In the genomic region with DNA sequence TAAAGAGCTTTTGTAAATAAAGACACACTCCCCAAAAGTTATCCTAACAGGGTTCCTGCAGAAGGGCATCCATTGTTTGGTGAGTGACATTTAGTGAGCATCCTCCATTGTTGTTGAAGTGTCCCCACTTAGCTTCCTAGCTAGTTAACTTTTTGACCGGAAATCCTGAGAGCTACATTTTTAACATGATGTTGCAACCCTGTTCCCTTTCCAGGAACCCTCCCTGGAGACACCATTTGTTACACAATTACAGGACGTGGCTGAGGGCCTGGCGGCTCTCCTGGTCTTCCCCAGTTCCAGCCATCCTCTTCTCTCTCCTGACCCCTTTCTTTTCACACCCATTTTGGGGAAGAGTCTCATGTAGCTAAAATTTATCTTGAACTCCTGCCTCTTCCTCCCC, we compare ENCODE assay signal across 8 mouse cellular contexts. TPM values are rescaled to one million over a fixed set of nuclear protein-coding genes. Genes with fewer than 3 reads are reported as not detected.
DNase-seq lines count a peak whose midpoint lies in the region; ATAC-seq lines count a peak whose summit lies in the region.

No protein-coding gene starts in this region.

- H3K9me3 ChIP-seq in heart, embryonic 13.5 days = no peaks in the 10 kb centered on the region
- H3K9me3 ChIP-seq in liver, embryonic 15.5 days (replicated peaks) = no peaks in the 10 kb centered on the region

- H3K27ac ChIP-seq in heart, embryonic 13.5 days (replicated peaks) = no peak overlapping the region
- H3K27ac ChIP-seq in liver, embryonic 15.5 days (replicated peaks) = peak overlapping the region; percentile 84

- peak overlapping the region; percentile 89; the same call in 1 of the 2 replicates for H3K4me2 ChIP-seq in heart, embryonic 13.5 days
- peak overlapping the region; percentile 84 for H3K4me2 ChIP-seq in liver, embryonic 15.5 days

- H3K4me3 ChIP-seq in heart, embryonic 13.5 days = no peak overlapping the region
- H3K4me3 ChIP-seq in liver, embryonic 15.5 days (replicated peaks) = 0 out of 2 replicates have a peak overlapping the region, but pooled peaks have one; percentile 79

- H3K36me3 ChIP-seq in heart, embryonic 13.5 days = peaks cover 5% of the 10 kb centered on the region; the same call in 1 of the 2 replicates
- H3K36me3 ChIP-seq in liver, embryonic 15.5 days (replicated peaks) = 0 out of 2 replicates have a peak, but pooled peaks cover 3% of the 10 kb centered on the region

- 46% methylated on average over 3 of the region's 3 CpGs for WGBS in heart, embryonic 13.5 days
- 29% methylated on average over 3 of the region's 3 CpGs for WGBS in liver, embryonic 15.5 days (ENCODE audit: insufficient replicate concordance)

- DNase-seq in adrenal gland, adult (ENCODE audit: inconsistent age in 2 of 2, low spot score in 1 of 2) = peak; percentile 40 to 80
- no peak for DNase-seq in adrenal gland, postnatal 4 days (ENCODE audit: low spot score in 2 of 2)
- peak; percentile 88 for DNase-seq in NIH3T3 (ENCODE audit: low read depth)
- no peak for DNase-seq in right cerebral cortex, postnatal 36 days (ENCODE audit: low spot score in 2 of 2)
- no peak for DNase-seq in right cerebral cortex, postnatal 25 days
- DNase-seq in right cerebral cortex, postnatal 10 days (ENCODE audit: low spot score in 2 of 2) = no peak

- no peak for ATAC-seq in heart, embryonic 13.5 days (ENCODE audit: extremely low read depth, insufficient number of reproducible peaks, low FRiP score, low TSS enrichment)
- no peak for ATAC-seq in liver, embryonic 15.5 days (ENCODE audit: insufficient read depth)

- 0 out of 2 replicates have a peak overlapping the region, but pooled peaks have one; percentile 10 for H3K9ac ChIP-seq in heart, embryonic 13.5 days
- no peak overlapping the region for H3K9ac ChIP-seq in liver, embryonic 15.5 days

- H3K4me1 ChIP-seq in heart, embryonic 13.5 days = peaks cover 24% of the 10 kb centered on the region
- peaks cover 41% of the 10 kb centered on the region for H3K4me1 ChIP-seq in liver, embryonic 15.5 days (replicated peaks)

- H3K27me3 ChIP-seq in heart, embryonic 13.5 days (replicated peaks) = no peaks in the 10 kb centered on the region
- H3K27me3 ChIP-seq in liver, embryonic 15.5 days = no peaks in the 10 kb centered on the region

RNA-seq across cellular contexts. Expression of gene Dpp9, which starts 1.1 kb away (rescaled TPM):
- total RNA-seq in adrenal gland, postnatal 4 days (2021) = 10 to 100 TPM; 34.4 to 37.3 TPM
- 21.8 and 22.4 TPM in 2 replicates for polyA plus RNA-seq in heart, embryonic 13.5 days (2015; fragmentation: Nextera tagmentation; extraction: Ambion mirVana)
- 19.6 and 22.9 TPM in 2 replicates for polyA plus RNA-seq in liver, embryonic 15.5 days (2015; fragmentation: Nextera tagmentation; extraction: Ambion mirVana)

RNA-seq across cellular contexts. Expression of gene Mydgf, which starts 36.1 kb away (rescaled TPM):
- 10 to 100 TPM; 65.9 to 66.3 TPM for total RNA-seq in adrenal gland, postnatal 4 days (2021)
- 80.5 and 91.1 TPM in 2 replicates for polyA plus RNA-seq in heart, embryonic 13.5 days (2015; fragmentation: Nextera tagmentation; extraction: Ambion mirVana)
- 58.6 and 66.4 TPM in 2 replicates for polyA plus RNA-seq in liver, embryonic 15.5 days (2015; fragmentation: Nextera tagmentation; extraction: Ambion mirVana)

RNA-seq across cellular contexts. Expression of gene Fem1a, which starts 36.8 kb away (rescaled TPM):
- 10 to 100 TPM; 30.5 to 33.5 TPM for total RNA-seq in adrenal gland, postnatal 4 days (2021)
- 17.2 and 18.5 TPM in 2 replicates for polyA plus RNA-seq in heart, embryonic 13.5 days (2015; fragmentation: Nextera tagmentation; extraction: Ambion mirVana)
- 5.7 and 6.4 TPM in 2 replicates for polyA plus RNA-seq in liver, embryonic 15.5 days (2015; fragmentation: Nextera tagmentation; extraction: Ambion mirVana)

RNA-seq across cellular contexts. Expression of gene Ticam1, which starts 56.8 kb away (rescaled TPM):
- total RNA-seq in adrenal gland, postnatal 4 days (2021) = 10 to 100 TPM; 21.0 to 22.2 TPM
- 7.7 and 8.4 TPM in 2 replicates for polyA plus RNA-seq in heart, embryonic 13.5 days (2015; fragmentation: Nextera tagmentation; extraction: Ambion mirVana)
- 3.2 and 3.7 TPM in 2 replicates for polyA plus RNA-seq in liver, embryonic 15.5 days (2015; fragmentation: Nextera tagmentation; extraction: Ambion mirVana)

RNA-seq across cellular contexts. Expression of gene Tnfaip8l1, which starts 57.5 kb away (rescaled TPM):
- total RNA-seq in adrenal gland, postnatal 4 days (2021) = 1 to 10 TPM; 8.0 to 9.2 TPM
- 6.5 and 6.9 TPM in 2 replicates for polyA plus RNA-seq in heart, embryonic 13.5 days (2015; fragmentation: Nextera tagmentation; extraction: Ambion mirVana)
- 2.7 and 3.1 TPM in 2 replicates for polyA plus RNA-seq in liver, embryonic 15.5 days (2015; fragmentation: Nextera tagmentation; extraction: Ambion mirVana)

Comparison
In these comparisons a context has a peak if more than half of its experiments do, and no peak if none do; other contexts are left out.
1. DNase-seq: peak in adrenal gland, adult (2 of 2) and NIH3T3 (single experiment); none in adrenal gland, postnatal 4 days (0 of 2), right cerebral cortex, postnatal 36 days (0 of 2), right cerebral cortex, postnatal 25 days (single experiment) and right cerebral cortex, postnatal 10 days (0 of 2).